Mouse (Mus musculus) kidney, adult 2 months (tissue): ENCODE data around the gene Ptar1. TPM values are rescaled to one million over a fixed set of nuclear protein-coding genes. Genes with fewer than 3 reads are reported as not detected.

Experiments
- DNase-seq: peaks from one replicate; pipeline ENCODE4 v3.0.0; 2021
- H3K27ac ChIP-seq: fragments of 200-500 bp; 2 replicates; pipeline ENCODE4 v1.5.1; 2012; ENCODE audit warnings: low read depth, low read length, control low read depth, inconsistent platforms; ENCODE audit not compliant: insufficient read depth
- H3K27me3 ChIP-seq: fragments of 200-500 bp; replicated peaks from 2 replicates; pipeline ENCODE4 v1.6.1; 2012; ENCODE audit warnings: mild to moderate bottlenecking, moderate library complexity, low read length, inconsistent platforms; ENCODE audit not compliant: control insufficient read depth, insufficient read depth
- H3K36me3 ChIP-seq: fragments of 200-500 bp; 2 replicates; pipeline ENCODE4 v1.6.1; 2012; ENCODE audit warnings: mild to moderate bottlenecking, moderate library complexity, low read length, inconsistent platforms; ENCODE audit not compliant: control insufficient read depth, insufficient read depth
- H3K4me1 ChIP-seq: fragments of 200-500 bp; 2 replicates; pipeline ENCODE4 v1.6.1; 2011; ENCODE audit warnings: low read length; ENCODE audit not compliant: control insufficient read depth, insufficient read depth
- H3K4me3 ChIP-seq: fragments of 200-500 bp; 2 replicates; pipeline ENCODE4 v1.5.1; 2011; ENCODE audit warnings: mild to moderate bottlenecking, low read depth, low read length, control low read depth; ENCODE audit not compliant: insufficient read depth
- CTCF ChIP-seq: fragments of 200-500 bp; conservative IDR thresholded peaks from 2 replicates; pipeline ENCODE4 v1.5.1; 2011; ENCODE audit warnings: low read depth, mild to moderate bottlenecking, control low read depth, low read length, moderate library complexity, mixed read lengths; ENCODE audit not compliant: insufficient read depth, insufficient read length
- POLR2A ChIP-seq: fragments of 200-500 bp; IDR thresholded peaks from one replicate; pipeline ENCODE4 v1.6.1; 2011; ENCODE audit warnings: low read depth, low read length, control low read depth
- WGBS: fragments of 180-500 bp; shearing (Covaris S2); methylation state at CpG from one replicate; pipeline ENCODE4 v1.1.7; 2018; 5-methylcytosine and 5-hydroxymethylcytosine counted together
- polyA plus RNA-seq: library from polyadenylated mRNA; depleted of rRNA; stranded (reverse); fragments of >200 nt; gene quantifications from 2 replicates; pipeline ENCODE4 v1.2.3, GENCODE M21; 2012

Ptar1 gene
- polyA plus RNA-seq, 1 experiment, result 5.6 TPM

- TF ChIP-seq POLR2A, result no peak
- TF ChIP-seq CTCF, result no peak
- Histone ChIP-seq H3K27me3 (no peaks in the 10 kb centered on the region), H3K4me1 (peaks cover 4% of the 10 kb centered on the region; the same call in 1 of the 2 replicates), H3K36me3 (no peaks in the 10 kb centered on the region; the same call in none of the 2 replicates), H3K4me3 (no peak overlapping the region), H3K27ac (no peak overlapping the region)
- whole genome bisulfite sequencing, result 75% methylated on average over 4 of the region's 4 CpGs
- DNase-seq, result no peak
Observed at GRCm38 (mm10) chr19:23694344-23694743, 7.1 kb downstream of the Ptar1 start.

GRCm38 (mm10) chr19:23697861-23698260 lies 10.6 kb downstream of the Ptar1 start:
- no peak overlapping the region for H3K4me3 ChIP-seq
- H3K27ac ChIP-seq, result no peak overlapping the region
- 57% methylated on average over 8 of the region's 8 CpGs for WGBS
- peak; percentile 14 for DNase-seq
- no peaks in the 10 kb centered on the region for H3K27me3 ChIP-seq
- peaks cover 4% of the 10 kb centered on the region; the same call in 1 of the 2 replicates for H3K4me1 ChIP-seq
- H3K36me3 ChIP-seq, result no peaks in the 10 kb centered on the region; the same call in none of the 2 replicates
- no peak for TF ChIP-seq CTCF
- TF ChIP-seq POLR2A, result no peak

- H3K4me1 ChIP-seq, result peaks cover 4% of the 10 kb centered on the region; the same call in 1 of the 2 replicates
- DNase-seq, result peak; percentile 50
- no peak overlapping the region for H3K27ac ChIP-seq
- no peaks in the 10 kb centered on the region; the same call in none of the 2 replicates for H3K36me3 ChIP-seq
- no peak for TF ChIP-seq POLR2A
- TF ChIP-seq CTCF, result no peak
- H3K27me3 ChIP-seq, result no peaks in the 10 kb centered on the region
- 58% methylated on average over 7 of the region's 7 CpGs for WGBS
- H3K4me3 ChIP-seq, result no peak overlapping the region
Observed at GRCm38 (mm10) chr19:23698366-23698765, 11.1 kb downstream of the Ptar1 start.

GRCm38 (mm10) chr19:23699131-23699530 lies 11.9 kb downstream of the Ptar1 start:
- Histone ChIP-seq H3K27me3 (no peaks in the 10 kb centered on the region), H3K36me3 (no peaks in the 10 kb centered on the region; the same call in none of the 2 replicates), H3K4me3 (no peak overlapping the region), H3K4me1 (0 out of 2 replicates have a peak, but pooled peaks cover 4% of the 10 kb centered on the region), H3K27ac (no peak overlapping the region)
- no peak for TF ChIP-seq CTCF
- TF ChIP-seq POLR2A, result no peak
- DNase-seq, result no peak
- WGBS, result 93% methylated on average over 4 of the region's 4 CpGs

- no peak overlapping the region for H3K4me3 ChIP-seq
- no peak overlapping the region for H3K27ac ChIP-seq
- 92% methylated on average over 10 of the region's 10 CpGs for WGBS
- no peak for DNase-seq
- 0 out of 2 replicates have a peak, but pooled peaks cover 2% of the 10 kb centered on the region for H3K4me1 ChIP-seq
- H3K27me3 ChIP-seq, result no peaks in the 10 kb centered on the region
- no peaks in the 10 kb centered on the region for H3K36me3 ChIP-seq
- no peak for TF ChIP-seq CTCF
- no peak for TF ChIP-seq POLR2A
Observed at GRCm38 (mm10) chr19:23702896-23703295, 15.7 kb downstream of the Ptar1 start.

GRCm38 (mm10) chr19:23705383-23705782 lies 18.2 kb downstream of the Ptar1 start:
- no peak overlapping the region for H3K4me3 ChIP-seq
- no peak overlapping the region for H3K27ac ChIP-seq
- H3K36me3 ChIP-seq, result peaks cover 2% of the 10 kb centered on the region; the same call in 1 of the 2 replicates
- WGBS, result 79% methylated on average over 5 of the region's 5 CpGs
- no peak for DNase-seq
- TF ChIP-seq CTCF, result no peak
- no peak for TF ChIP-seq POLR2A
- no peaks in the 10 kb centered on the region for H3K4me1 ChIP-seq
- no peaks in the 10 kb centered on the region for H3K27me3 ChIP-seq

- Histone ChIP-seq H3K36me3 (no peaks in the 10 kb centered on the region), H3K4me1 (no peaks in the 10 kb centered on the region), H3K27me3 (no peaks in the 10 kb centered on the region), H3K4me3 (no peak overlapping the region), H3K27ac (no peak overlapping the region)
- DNase-seq, result no peak
- TF ChIP-seq POLR2A, result no peak
- no peak for TF ChIP-seq CTCF
- 72% methylated on average over 3 of the region's 3 CpGs for WGBS
Observed at GRCm38 (mm10) chr19:23746506-23746905, 59.3 kb downstream of the Ptar1 start.

GRCm38 (mm10) chr19:23757011-23757410 lies 69.8 kb downstream of the Ptar1 start:
- no peak overlapping the region for H3K4me3 ChIP-seq
- no peaks in the 10 kb centered on the region for H3K4me1 ChIP-seq
- no peak overlapping the region for H3K27ac ChIP-seq
- no peaks in the 10 kb centered on the region for H3K36me3 ChIP-seq
- WGBS, result 21% methylated on average over 7 of the region's 7 CpGs
- no peak for TF ChIP-seq CTCF
- no peak for TF ChIP-seq POLR2A
- DNase-seq, result no peak
- no peaks in the 10 kb centered on the region for H3K27me3 ChIP-seq
